Mouse (Mus musculus): ENCODE measurements around the gene Rars2. TPM values are rescaled to one million over a fixed set of nuclear protein-coding genes. Genes with fewer than 3 reads are reported as not detected.

The Rars2 gene
- total RNA-seq, 2 experiments from 2014 or later = 30.9 to 31.1 TPM

DNA sequence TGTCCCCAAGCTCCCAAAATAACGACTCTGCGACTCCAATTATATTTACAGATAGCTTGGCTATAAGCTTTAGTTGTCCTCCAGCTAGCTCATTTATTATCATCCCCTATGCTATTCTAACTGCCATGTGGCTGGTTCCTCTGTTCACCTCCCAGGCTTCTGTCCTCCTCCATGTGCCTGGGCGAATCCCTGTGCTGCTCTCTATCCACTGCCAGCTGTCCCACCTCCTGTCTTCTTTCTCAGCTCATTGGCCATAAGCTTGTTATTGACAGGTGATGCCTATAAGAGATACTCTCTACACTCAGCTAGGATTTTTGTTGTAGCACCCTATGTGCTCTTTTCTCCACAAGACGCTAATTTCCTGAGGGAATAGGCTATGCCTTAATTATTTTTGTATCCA lies 23.1 kb downstream of the Rars2 start:
- intact Hi-C loops (cut with DNase I) = no loop called here
- DNase-seq = no peak

DNA sequence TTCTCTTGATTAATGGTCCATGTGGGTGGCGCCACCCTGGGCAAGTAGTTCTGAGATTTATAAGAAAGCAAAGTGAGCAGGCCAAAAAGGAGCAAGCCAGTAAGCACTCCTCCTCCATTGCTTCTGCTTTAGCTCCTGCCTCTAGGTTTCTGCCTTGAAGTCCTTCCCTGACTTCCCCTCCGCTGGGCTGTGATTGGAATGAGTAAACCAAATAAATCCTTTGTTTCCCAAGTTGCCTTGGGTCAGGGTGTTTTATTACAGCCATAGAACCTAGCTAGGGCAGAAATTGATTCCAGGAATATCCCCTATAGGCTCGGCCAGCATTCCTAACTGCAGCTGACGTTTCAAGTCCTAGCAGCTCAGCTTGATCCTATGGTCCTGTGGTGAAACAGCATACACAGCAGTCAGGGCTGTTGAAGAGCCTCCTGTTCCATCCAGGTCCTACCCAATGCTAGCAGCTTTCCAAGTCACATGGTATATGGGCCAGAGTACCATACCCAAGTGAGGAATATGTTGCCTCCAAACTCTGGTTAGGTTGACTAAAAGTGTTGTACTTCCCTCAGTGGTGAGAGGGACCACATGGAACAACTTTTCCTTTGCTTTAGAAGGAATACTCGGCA lies 25.1 kb downstream of the Rars2 start:
- no peak for DNase-seq
- intact Hi-C loops (cut with DNase I) = no loop called here

DNA sequence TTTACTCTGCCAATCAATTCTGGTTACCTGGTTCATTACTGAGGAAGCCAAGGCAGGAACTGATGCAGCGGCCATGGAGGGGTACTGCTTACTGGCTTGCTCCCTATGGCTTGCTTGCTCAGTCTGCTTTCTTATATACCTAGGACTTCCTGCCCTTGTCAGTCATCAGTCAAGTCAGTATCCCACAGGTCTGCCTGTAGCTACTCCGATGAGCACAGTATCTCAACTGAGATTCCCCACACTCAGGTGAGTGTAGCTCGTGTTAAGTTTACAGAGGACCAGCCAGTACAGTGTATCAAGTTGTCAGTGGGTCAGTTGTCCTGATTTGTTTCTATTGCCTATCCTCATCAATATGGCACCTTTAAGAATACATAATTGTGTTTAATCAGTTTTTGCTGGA lies 26.0 kb downstream of the Rars2 start:
- DNase-seq = no peak

DNA sequence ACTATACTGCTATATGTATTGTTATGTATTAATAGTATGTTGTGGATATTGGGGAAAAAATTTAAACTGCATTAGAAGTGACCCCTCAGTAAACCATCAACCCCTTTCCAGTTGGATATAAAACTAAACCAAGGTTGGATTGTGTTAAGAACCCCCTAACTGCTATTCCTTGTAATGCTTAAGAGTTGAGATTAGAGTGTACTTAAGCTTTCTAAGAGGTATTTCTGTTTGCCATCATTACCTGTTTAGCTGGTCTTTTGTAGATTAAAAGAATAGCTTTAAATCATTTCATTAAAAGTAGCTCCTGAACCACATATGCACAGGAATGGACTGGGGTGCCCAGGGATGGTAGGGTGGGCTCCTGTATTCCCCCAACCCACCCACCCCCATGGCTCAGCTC lies 30.0 kb downstream of the Rars2 start:
- intact Hi-C loops (cut with DNase I) = no loop called here
- DNase-seq = no peak

More for the DNA sequence above, 26.0 kb downstream of the Rars2 start:
- intact Hi-C loops (cut with DNase I) = no loop called here

DNA sequence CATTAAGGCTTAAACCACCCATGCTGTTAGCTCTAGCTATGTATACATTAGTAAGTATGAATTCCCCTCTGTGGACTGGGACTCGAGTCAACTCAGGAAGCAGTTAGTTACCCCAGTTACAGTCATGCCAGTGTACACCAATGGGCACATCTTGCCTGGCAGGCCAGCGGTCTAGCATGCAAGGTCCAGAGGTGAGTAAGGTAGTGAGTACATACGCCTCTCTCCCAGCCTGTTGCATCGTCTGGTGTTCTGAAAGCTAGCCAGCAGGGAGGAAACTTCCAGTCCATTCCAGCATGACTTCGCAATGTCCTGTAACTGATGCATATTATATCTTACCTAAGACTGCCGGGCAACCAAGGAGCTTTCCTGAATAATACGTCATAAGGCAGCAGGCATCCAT lies 38.4 kb downstream of the Rars2 start:
- intact Hi-C loops (cut with DNase I) = no loop called here
- no peak for DNase-seq

DNA sequence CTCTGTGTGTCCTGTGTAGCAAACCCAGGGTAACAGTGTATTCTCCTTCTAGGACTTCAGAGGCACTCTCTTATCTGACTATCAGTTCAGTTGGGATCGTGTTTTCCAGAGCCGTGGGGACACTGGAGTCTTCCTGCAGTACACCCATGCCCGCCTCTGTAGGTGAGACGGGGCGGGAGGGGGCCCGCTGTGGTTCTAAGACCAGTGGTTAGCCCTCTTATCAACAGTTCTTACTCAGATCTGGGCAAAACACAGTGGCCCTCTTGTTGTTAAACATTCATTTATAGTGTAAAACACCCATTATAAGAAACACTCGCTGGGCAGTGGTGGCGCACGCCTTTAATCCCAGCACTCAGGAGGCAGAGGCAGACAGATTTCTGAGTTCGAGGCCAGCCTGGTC lies 41.3 kb downstream of the Rars2 start:
- DNase-seq = no peak
- intact Hi-C loops (cut with DNase I) = no loop called here

DNA sequence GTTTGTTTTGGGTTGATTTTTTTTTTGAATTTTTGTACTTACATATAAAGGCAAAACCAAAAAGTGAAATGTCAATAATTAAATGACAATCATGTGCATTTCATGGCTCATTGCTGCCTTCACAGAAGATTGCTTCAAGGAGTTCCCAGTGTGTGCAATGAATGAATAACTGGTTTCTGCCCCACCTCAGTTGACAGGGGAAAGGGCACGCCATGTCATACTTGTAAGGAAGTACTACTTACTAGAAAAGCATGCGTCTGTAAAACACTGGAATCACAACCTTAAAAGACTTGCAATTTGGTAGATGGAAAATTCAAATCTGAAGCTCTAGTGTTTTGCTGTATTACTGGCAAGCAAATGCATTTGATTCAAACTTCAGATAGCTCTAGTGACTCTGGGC lies 44.3 kb downstream of the Rars2 start:
- no peak for DNase-seq
- intact Hi-C loops (cut with DNase I) = no loop called here

DNA sequence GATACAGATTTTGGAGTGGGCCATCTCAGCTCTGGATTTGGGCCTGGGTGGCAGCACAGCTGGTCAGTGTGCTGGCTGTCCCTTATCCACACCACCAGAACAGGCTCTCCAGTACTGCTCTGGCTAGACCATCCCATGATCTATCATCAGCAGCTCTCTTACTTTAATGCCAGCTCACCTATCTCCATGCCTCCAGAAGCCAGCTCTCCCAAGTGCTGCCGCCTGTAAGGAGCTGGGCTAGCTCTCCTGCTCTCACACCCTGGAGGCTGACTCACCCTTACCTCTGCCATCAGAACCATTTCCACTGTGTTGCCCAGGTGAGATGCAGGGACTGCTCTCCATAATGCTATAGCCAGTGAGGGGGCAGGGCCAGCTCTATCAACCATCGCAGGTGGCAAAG lies 46.8 kb downstream of the Rars2 start:
- intact Hi-C loops (cut with DNase I) = no loop called here
- no peak for DNase-seq

DNA sequence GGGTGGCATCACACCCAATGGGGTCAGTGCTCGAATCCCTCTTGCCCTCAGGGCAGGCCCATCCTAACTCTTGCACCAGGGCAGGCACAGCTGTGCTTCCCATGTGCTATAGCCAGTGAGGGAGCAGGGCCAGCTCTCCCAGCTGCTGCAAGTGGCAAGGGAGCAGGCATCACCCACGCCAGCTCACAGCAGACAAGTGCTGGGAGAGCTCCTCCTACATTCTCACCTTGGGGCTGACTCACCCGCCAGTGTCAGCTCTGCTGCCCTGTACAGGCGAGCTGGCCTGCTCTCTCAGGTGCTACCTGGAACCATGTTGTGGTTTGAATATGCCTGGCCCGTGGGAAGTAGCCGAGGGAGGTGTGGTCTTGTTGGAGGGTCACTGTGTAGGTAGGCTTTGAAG lies 47.2 kb downstream of the Rars2 start:
- intact Hi-C loops (cut with DNase I) = no loop called here
- DNase-seq = no peak

DNA sequence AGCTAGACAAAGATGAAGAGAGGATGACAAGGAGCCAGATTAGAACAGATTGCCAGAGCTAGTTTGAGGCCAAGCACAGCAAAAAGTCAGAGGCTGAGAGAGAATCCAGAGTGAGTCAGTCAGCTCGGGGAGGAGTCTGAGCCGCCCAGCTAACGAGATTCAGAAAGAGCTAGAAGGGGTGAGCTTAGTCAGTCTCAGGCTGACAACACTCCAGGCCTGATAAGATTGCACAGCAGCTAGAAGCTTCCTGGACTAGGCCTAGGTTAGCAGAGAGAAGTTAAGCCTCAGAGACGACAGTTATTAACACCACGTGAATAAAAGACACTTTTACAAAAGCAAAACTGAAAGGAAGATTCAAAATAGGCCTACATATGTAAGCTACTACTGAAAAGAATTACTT lies 53.2 kb downstream of the Rars2 start:
- no peak for DNase-seq
- intact Hi-C loops (cut with DNase I) = no loop called here

DNA sequence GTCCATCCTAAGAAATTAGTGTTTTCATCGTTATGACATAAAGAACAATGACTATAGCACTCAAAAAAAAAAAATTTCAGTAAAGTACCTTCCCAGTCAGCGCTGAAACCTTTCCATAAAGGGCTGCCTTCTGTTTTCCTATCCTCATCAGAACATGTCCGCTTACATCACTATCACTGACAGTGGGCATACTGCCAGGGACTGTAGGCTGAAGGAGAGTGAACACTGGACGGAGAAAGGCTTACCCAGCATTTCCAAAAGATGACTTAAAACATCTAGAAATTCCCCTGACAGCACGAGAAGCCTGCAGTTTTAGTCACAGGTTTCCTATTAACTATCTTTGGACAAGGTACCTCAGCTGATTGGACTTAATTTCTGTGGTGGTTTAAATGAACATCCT lies 59.0 kb downstream of the Rars2 start:
- DNase-seq = peak; percentile 16 to 26
- intact Hi-C loops (cut with DNase I) = no loop called here

DNA sequence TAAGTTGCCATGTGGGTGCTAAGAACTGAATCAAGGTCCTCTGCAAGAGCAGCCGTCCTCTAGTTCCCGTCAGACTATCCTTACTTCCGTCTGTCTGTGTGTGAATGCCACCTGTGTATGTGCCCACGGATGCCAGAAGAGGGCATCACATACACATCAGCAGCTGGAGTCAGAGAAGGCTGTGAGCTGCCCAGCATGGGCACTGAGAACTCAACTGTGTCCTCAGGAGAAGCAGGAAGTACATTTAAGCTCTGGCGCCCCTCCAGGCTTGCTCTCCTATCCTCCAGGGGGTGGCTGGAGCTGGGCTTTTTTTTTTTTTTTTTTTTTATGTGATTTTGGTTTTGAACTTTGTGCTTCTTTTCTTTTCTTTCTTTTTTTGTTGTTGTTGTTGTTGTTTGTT lies 65.8 kb downstream of the Rars2 start:
- intact Hi-C loops (cut with DNase I) = loop anchor here (10.0 kb wide), 1 partner anchor 544 kb away; the partner anchor contains the start of gene C9orf72
- DNase-seq = no peak

DNA sequence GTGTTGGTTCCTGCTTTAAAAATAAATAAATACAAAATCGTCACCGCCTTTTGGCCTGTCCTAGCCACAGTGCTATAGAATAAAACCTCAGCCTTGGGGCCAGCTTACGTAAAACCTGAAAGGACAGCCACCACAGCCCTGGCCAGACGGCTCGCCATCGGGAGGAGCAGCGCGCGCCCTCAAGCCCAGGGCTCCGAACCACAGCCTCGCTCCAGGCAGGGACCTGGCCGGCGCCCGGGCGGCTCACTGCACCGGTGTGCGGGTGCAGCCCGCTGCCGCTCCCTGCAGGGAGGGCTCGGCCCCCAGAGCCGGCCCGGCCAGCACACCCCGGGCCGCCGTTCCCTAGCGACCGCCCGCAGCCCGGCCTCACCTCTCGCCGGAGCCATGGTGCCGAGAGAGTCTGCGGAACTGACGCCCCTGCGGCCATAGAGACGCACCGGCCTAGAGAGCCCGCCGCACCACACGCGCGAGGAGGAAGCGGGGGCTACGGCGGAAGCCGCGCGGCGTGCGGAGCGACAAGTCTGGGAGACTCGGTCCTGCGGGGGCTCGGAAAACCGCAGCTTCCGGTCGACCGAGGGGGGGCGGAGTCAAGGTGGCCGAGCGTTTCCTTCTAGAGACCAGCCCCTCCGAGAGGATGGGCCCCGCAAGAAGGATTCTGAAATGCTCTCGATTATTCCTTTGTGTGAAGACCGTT lies 72.3 kb downstream of the Rars2 start, which contains the start of gene Slc35a1:
Gene Slc35a1 (minus strand): TSS at position 565 of the 694 bp plus-strand sequence.
- DNase-seq = peak; percentile 94
- intact Hi-C loops (cut with DNase I) = loop anchor here (2.0 to 10.0 kb wide), 3 partner anchors 92 to 538 kb away; partner anchors contain the start of genes C9orf72 and Smim8

DNA sequence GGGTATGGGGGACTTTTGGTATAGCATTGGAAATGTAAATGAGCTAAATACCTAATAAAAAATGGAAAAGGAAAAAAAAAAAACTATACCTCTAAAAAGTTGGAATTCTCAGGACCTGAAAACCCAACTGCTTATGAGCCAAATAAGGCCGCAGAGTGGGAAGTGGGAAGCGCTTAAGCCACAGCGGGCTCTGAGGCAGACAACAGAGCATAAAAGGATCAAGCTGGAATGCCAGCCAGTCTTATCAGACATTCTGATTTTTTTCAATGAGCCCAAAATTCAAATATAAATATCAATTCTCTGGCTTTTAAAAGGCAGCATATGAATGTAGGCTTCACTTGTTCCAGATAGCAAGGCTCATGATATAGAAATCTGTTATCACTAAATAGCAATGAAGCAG lies 73.3 kb downstream of the Rars2 start:
- intact Hi-C loops (cut with DNase I) = loop anchor here (5.0 to 10.0 kb wide), 2 partner anchors 234 to 537 kb away; partner anchors contain the start of gene C9orf72
- DNase-seq = no peak

DNA sequence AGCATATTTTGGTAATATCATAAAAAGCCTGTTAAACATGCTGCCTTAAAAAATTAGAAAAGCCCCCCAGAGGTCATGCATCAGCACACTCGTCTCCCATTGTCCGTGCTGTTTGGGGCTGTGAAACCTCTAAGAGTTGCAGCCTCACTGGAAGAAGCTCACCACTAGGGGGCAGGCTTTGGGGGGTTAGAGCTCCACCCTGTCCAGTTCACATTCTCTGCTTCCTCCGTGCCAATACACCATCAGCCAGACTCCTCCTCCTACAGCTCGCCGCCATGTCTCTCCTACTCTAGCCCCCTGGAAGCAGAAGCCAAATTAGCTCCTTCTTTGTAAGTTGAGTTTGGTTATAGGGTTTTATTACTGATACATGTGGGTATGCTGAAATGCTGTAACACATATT lies 86.8 kb downstream of the Rars2 start:
- DNase-seq = peak; percentile 51 to 69
- intact Hi-C loops (cut with DNase I) = no loop called here

DNA sequence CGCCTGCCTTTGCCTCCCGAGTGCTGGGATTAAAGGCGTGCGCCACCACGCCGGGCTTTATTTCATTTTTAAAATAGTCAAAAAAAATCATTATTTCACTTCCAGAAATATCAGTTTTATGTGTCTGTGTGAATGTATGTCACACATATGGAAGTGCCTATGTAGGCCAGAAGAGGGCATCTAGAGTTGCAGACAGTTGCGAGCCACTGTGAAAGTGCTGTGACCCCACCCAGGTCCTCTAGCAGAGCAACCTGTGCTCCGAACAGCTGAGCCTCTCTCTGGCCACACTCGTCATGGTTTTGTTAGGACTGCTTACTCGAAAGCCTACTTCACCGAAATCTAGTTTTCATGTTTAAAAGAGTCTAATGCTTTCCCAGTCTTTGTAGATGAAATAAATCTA lies 87.5 kb downstream of the Rars2 start:
- DNase-seq = no peak
- intact Hi-C loops (cut with DNase I) = no loop called here

DNA sequence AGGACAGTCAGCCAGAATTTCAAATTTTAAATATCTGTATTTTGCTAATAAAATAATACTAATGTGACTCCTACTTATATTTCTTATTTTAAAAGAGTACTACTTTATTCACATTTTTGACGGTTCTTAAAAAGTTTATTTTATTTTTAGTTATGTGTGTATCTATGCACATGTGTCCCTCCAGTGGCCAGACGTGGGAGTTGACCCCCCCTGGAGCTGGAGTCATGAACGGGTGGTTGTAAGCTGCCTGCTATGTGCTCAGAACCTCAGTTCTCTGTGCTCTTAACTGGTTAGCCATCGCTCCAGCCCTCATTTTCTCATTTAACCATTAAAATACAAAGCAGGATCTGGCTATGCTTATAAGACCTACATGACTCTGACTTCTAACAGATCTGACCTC lies 88.3 kb downstream of the Rars2 start:
- intact Hi-C loops (cut with DNase I) = no loop called here
- no peak for DNase-seq

DNA sequence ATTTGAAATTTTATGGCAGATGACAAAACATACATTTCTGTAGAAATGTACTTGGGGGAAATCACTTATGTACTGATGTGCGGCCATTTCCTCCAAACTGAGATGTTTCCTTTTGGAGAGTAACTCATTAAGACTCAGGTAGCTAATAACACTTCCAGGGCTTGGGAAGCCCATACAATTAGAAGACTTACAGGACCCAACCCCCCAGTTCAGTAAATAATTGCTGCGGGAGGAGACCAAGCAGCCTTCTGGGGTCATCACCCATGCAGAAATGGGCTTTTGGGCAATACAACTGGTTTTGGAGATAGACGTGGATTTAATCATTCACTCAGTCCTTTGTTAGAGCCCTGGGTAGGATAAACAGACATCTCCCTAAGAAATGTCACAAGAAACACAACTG lies 92.5 kb downstream of the Rars2 start:
- intact Hi-C loops (cut with DNase I) = no loop called here

DNA sequence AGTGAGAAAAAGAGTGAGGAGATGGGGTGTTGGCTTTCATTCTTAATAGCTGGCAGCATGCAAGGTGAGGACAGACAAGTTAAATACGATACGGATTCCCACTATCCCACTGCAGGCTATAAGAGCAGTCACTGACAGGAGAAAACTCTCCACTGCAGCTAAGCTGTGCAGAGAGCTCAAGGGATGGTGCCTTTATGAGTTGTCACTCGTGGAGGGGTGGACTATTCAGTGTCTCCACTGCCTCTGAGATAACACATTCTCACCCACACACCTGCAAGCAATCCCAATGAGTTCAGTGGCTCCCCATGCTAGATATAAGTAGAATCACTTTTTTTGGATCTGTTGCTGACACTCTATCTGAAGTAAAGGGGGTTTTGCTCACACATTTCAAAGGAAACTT lies 93.4 kb downstream of the Rars2 start:
- intact Hi-C loops (cut with DNase I) = no loop called here
- DNase-seq = no peak

More for the DNA sequence above, 92.5 kb downstream of the Rars2 start:
- no peak for DNase-seq
